Mouse (Mus musculus) midbrain, embryonic 14.5 days (tissue): ENCODE measurements around the gene Plekhg2. TPM values are rescaled to one million over a fixed set of nuclear protein-coding genes. Genes with fewer than 3 reads are reported as not detected.
A peak's percentile ranks its signal among the peaks of the same experiment; 100 is the strongest.

Experiments
- ATAC-seq: fragments of 200-750 bp; cut with Nextera tagmentation; 2 replicates; pipeline ENCODE4 v1.8.0; 2017; ENCODE audit warnings: moderate number of reproducible peaks, moderate library complexity; ENCODE audit not compliant: low FRiP score, low TSS enrichment
- DNase-seq: peaks from one replicate; pipeline ENCODE4 v3.0.0-alpha.2; 2015
- H3K27ac ChIP-seq: fragments of 300-500 bp; sonication (generic); replicated peaks from 2 replicates; pipeline ENCODE4 v1.5.1; 2014; ENCODE audit warnings: mild to moderate bottlenecking, low read depth, low read length, moderate library complexity
- H3K27me3 ChIP-seq: fragments of 300-500 bp; sonication (generic); 2 replicates; pipeline ENCODE4 v1.6.1; 2014; ENCODE audit warnings: low read length, control low read depth, mixed read lengths; ENCODE audit not compliant: control insufficient read depth, insufficient read depth
- H3K36me3 ChIP-seq: fragments of 300-500 bp; sonication (generic); 2 replicates; pipeline ENCODE4 v1.6.1; 2014; ENCODE audit warnings: low read length, control low read depth; ENCODE audit not compliant: control insufficient read depth, insufficient read depth
- H3K4me1 ChIP-seq: fragments of 300-500 bp; sonication (generic); 2 replicates; pipeline ENCODE4 v1.6.1; 2014; ENCODE audit warnings: mild to moderate bottlenecking, antibody characterized with exemption, low read length, control low read depth; ENCODE audit not compliant: control insufficient read depth, insufficient read depth
- H3K4me2 ChIP-seq: fragments of 300-500 bp; sonication (generic); 2 replicates; pipeline ENCODE4 v1.6.1; 2014; ENCODE audit warnings: mild to moderate bottlenecking, low read length, moderate library complexity
- H3K4me3 ChIP-seq: fragments of 300-500 bp; sonication (generic); replicated peaks from 2 replicates; pipeline ENCODE4 v1.5.1; 2014; ENCODE audit warnings: low read depth, low read length
- H3K9ac ChIP-seq: fragments of 300-500 bp; sonication (generic); replicated peaks from 2 replicates; pipeline ENCODE4 v1.6.1; 2014; ENCODE audit warnings: mild to moderate bottlenecking, low read length, moderate library complexity
- H3K9me3 ChIP-seq: fragments of 300-500 bp; sonication (generic); 2 replicates; pipeline ENCODE4 v1.6.1; 2016; ENCODE audit warnings: low read length, control low read depth, mixed read lengths; ENCODE audit not compliant: control insufficient read depth
- WGBS: fragments of 180-500 bp; shearing (Covaris S2); extraction: QIAGEN DNeasy Blood & Tissue Kit; methylation state at CpG from one replicate; pipeline ENCODE4 v1.1.7; 2014; 5-methylcytosine and 5-hydroxymethylcytosine counted together
- polyA plus RNA-seq: library from polyadenylated mRNA; unstranded; fragments of >200 nt; fragmentation: Nextera tagmentation; extraction: Ambion mirVana; gene quantifications from 2 replicates; pipeline ENCODE4 v1.2.1, GENCODE M21; 2014

Gene Plekhg2
- polyA plus RNA-seq, 1 experiment from 2014 or later = 22.9 TPM

DNA sequence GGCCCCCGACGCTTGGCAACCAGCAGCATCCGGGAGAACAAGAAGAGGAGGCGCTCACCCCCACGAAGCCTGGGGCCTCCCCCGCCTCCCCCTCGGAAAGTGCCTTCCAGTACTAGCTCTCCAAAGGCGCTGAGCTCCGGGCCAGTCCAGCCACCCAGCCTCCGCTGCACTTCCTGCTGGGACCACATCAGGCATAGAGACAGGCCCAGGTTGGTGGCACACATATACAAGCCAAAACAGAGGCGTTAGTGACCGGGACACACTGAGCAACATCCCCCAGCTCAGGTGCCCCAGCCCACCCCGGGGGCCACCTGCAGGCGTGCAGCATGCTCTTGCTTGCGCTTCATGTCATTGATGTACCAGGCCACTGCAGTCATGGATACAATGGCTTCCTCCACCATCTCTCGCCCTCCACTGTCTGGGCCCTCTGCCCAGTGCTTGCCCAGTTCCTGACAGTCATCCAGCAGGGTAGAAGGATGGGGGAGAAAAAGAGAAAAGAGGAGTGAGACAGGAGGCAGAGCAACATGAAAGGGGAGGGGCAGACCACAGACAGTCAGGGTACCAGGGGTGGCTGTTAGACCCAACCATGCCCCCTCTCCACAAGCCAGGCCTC, 4.6 kb downstream of the Plekhg2 start:
- peaks cover 43% of the 10 kb centered on the region for H3K36me3 ChIP-seq
- H3K27me3 ChIP-seq = no peaks in the 10 kb centered on the region
- no peak overlapping the region for H3K9ac ChIP-seq
- H3K4me2 ChIP-seq = no peak overlapping the region
- peaks cover 17% of the 10 kb centered on the region; the same call in 1 of the 2 replicates for H3K4me1 ChIP-seq
- no peak overlapping the region for H3K4me3 ChIP-seq
- no peak for DNase-seq
- 91% methylated on average over 16 of the region's 16 CpGs for WGBS
- no peak overlapping the region for H3K27ac ChIP-seq
- no peak for ATAC-seq
- no peaks in the 10 kb centered on the region for H3K9me3 ChIP-seq

DNA sequence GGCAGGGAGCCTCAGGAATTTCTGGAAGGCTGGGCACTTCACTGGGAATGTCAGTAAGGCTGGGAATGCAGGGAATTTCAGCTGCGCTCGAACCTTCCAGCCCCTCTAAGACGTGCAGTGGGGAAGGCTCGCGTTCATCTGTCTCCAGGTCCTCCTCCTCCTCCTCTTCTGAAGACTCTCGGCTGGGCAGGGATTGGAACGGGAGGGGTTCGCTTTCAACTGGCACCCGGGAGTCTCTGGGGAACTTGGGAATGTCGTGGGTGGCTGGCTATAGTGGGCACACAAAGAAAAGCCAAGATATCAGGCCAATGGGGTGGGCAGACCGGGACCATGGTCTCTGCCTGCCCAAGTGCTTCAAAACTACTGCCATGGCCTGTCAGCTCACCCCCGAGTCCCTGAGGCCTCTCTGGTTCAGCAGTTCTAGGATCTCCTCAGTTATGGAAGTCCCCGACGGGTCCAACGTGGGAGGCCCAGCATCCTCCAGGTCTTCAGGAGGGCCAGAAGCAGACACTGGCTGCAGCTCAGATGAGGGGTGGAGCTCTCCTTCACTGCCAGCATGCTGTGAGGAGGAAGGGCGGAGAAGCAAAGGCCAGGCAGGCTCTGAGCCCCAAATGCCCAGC, 9.8 kb downstream of the Plekhg2 start:
- 93% methylated on average over 16 of the region's 16 CpGs for WGBS
- no peak for ATAC-seq
- no peak overlapping the region for H3K9ac ChIP-seq
- peaks cover 60% of the 10 kb centered on the region for H3K36me3 ChIP-seq
- DNase-seq = no peak
- H3K4me3 ChIP-seq = no peak overlapping the region
- no peaks in the 10 kb centered on the region for H3K27me3 ChIP-seq
- no peaks in the 10 kb centered on the region for H3K9me3 ChIP-seq
- no peak overlapping the region for H3K27ac ChIP-seq
- H3K4me1 ChIP-seq = peaks cover 9% of the 10 kb centered on the region; the same call in 1 of the 2 replicates
- H3K4me2 ChIP-seq = no peak overlapping the region

DNA sequence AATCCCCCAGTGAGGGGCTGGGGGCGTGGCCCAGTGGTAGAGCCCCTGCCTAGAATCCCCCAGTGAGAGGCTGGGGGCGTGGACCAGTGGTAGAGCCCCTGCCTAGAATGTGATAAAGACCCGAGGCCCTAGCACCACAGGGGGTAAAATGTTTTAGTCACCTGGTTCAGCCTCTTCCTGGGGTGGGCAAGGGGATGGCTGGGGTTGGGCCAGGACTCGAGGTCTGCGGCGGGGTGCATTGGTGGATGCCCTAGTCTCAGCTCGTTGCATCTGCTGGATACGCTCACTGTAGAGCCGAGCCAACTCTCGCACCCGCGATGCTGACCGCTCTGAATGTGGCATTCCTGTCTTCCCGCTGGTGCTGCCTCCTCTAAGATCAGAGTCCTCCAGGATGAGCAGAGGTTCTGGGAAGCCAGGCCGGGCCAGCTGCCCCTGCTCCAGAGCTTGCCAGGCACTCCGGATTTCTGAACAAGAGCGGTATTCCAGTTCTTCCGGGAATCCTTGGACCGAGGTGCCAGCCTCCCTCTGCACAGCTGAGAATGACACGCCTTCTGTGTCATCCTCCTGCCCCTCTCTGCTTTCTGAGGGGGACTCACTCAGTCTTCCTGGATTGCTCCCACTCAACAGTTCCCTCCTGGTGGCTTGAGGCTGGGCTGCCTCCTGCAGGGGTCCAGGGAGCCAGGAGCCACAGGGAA, 10.6 kb downstream of the Plekhg2 start:
- H3K9ac ChIP-seq = no peak overlapping the region
- H3K9me3 ChIP-seq = no peaks in the 10 kb centered on the region
- peaks cover 9% of the 10 kb centered on the region; the same call in 1 of the 2 replicates for H3K4me1 ChIP-seq
- WGBS = 97% methylated on average over 20 of the region's 20 CpGs
- H3K27me3 ChIP-seq = no peaks in the 10 kb centered on the region
- H3K4me2 ChIP-seq = no peak overlapping the region
- H3K36me3 ChIP-seq = peaks cover 52% of the 10 kb centered on the region
- DNase-seq = no peak
- no peak overlapping the region for H3K4me3 ChIP-seq
- ATAC-seq = no peak
- H3K27ac ChIP-seq = no peak overlapping the region

DNA sequence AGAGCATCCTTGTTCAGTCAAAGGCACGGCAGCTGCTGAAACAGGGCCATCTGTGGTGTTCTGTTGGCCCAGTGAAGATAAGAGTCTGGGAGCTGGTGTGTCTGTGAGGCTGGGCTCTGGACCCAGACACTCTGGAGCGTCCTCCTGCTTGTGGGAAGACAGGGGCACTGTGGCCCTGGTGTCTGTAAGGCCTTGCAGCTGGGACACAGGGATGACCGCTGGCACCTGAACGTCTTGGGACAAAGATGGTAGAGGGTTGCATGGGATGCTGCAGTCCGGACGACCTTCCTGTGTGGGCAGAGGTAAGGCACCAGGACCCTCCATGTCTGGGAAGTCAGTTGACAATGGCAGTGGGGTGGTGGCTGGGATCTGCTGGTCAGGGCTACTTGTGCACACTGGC, 12.1 kb downstream of the Plekhg2 start:
- DNase-seq (no peak), ATAC-seq (no peak)
- Histone ChIP-seq H3K27me3 (no peaks in the 10 kb centered on the region), H3K9me3 (no peaks in the 10 kb centered on the region), H3K4me1 (peaks cover 9% of the 10 kb centered on the region; the same call in 1 of the 2 replicates), H3K9ac (no peak overlapping the region), H3K27ac (no peak overlapping the region), H3K4me3 (no peak overlapping the region), H3K4me2 (no peak overlapping the region), H3K36me3 (peaks cover 46% of the 10 kb centered on the region)
- 95% methylated on average over 6 of the region's 6 CpGs for WGBS

DNA sequence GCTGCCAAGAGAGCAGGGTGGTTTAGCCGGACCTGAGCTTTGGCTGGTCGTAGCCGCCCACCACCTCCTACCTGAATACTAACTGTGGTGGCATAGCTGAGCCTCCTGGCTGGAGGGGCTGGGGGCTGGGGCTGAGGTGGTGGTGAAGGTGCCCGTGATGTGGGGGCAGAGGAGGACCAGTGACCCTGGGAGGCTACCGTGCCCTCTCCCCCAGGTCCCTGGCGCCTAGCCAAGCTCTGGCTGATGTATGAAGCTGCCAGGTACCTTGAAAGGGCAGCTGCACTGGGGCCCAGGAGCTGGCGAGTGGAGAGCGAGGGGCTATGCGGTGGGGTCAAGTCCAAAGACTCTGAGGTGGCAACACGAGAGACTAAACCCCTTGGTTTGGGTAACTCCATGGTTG, 12.5 kb downstream of the Plekhg2 start:
- peaks cover 45% of the 10 kb centered on the region for H3K36me3 ChIP-seq
- no peak for DNase-seq
- no peak for ATAC-seq

DNA sequence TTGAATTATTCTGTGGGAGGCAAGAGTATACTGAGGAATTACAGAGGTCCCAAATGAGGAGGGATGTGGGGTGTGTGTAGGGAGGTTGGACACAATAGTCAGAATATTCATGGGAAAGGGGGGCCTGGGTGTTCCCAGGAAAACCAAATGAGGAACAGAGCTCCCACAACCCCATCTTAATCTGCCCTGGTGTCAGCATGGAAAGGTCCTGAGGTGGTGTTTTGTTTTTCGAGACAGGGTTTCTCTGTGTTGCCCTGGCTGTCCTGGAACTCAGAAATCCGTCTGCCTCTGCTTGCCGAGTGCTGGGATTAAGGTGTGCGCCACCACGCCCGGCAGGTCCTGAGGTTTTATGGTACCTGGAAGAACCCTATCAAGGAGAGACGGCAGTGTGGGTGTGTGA, 14.0 kb downstream of the Plekhg2 start:
- Histone ChIP-seq H3K9ac (peak overlapping the region; percentile 31; the same call in 1 of the 2 replicates), H3K4me1 (peaks cover 9% of the 10 kb centered on the region; the same call in 1 of the 2 replicates), H3K9me3 (no peaks in the 10 kb centered on the region), H3K36me3 (peaks cover 45% of the 10 kb centered on the region), H3K4me3 (no peak overlapping the region), H3K27ac (peak overlapping the region; percentile 32; the same call in 1 of the 2 replicates), H3K27me3 (no peaks in the 10 kb centered on the region), H3K4me2 (no peak overlapping the region)
- WGBS = 51% methylated on average over 7 of the region's 7 CpGs
- ATAC-seq = no peak
- DNase-seq = no peak

More for the DNA sequence above, 12.5 kb downstream of the Plekhg2 start:
- Histone ChIP-seq H3K4me2 (no peak overlapping the region), H3K9me3 (no peaks in the 10 kb centered on the region), H3K9ac (no peak overlapping the region), H3K27me3 (no peaks in the 10 kb centered on the region), H3K4me3 (no peak overlapping the region), H3K4me1 (peaks cover 9% of the 10 kb centered on the region; the same call in 1 of the 2 replicates), H3K27ac (no peak overlapping the region)
- 93% methylated on average over 10 of the region's 10 CpGs for WGBS

DNA sequence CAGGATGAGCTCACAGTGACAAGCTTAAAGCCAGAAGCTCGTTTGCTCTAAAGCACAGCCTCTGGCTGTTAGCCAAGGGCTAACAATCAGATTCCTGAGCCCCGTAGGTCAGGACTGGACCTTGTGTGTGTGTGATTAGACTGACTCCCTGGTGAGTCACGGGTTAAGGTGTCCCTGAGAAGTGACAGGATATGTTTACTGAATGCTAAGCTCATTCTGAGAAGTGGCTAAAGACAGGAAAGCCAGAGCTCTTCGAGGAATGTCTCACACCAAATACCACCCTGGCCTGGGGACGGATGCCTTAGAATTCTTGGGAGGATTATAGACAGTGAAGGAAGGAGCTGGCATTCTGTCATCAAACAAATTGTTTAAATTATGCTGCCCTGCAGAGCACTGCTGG, 14.4 kb downstream of the Plekhg2 start:
- Histone ChIP-seq H3K4me1 (peaks cover 9% of the 10 kb centered on the region; the same call in 1 of the 2 replicates), H3K4me2 (peak overlapping the region; percentile 12; the same call in 1 of the 2 replicates), H3K27me3 (no peaks in the 10 kb centered on the region), H3K9ac (peak overlapping the region; percentile 31; the same call in 1 of the 2 replicates), H3K4me3 (no peak overlapping the region), H3K36me3 (peaks cover 49% of the 10 kb centered on the region), H3K27ac (peak overlapping the region; percentile 32), H3K9me3 (no peaks in the 10 kb centered on the region)
- no peak for ATAC-seq
- WGBS = 2% methylated on average over 5 of the region's 5 CpGs
- peak; percentile 46 for DNase-seq

DNA sequence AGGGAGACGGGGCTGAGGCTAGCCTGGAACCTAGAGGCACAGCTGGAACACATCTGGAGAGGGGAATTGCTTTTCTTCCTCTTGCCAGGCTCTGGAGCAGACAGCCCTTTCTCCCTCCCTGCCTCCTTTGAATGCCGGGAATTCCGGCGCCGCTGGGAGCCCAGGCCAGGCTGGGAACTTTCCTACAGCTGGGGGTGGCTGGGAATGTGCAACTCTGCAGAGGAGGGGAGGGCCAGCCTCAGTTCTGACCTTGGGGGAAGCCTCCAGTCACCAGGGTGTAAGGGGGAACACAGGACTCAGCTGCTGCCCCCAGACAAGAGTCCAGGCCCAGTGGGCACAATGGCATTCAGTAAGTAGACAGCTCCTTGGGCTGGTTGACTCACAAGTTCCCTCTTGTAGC, 15.4 kb downstream of the Plekhg2 start:
- 2% methylated on average over 5 of the region's 5 CpGs for WGBS
- H3K4me1 ChIP-seq = peaks cover 9% of the 10 kb centered on the region; the same call in 1 of the 2 replicates
- no peaks in the 10 kb centered on the region for H3K9me3 ChIP-seq
- H3K36me3 ChIP-seq = peaks cover 45% of the 10 kb centered on the region
- H3K4me3 ChIP-seq = no peak overlapping the region
- ATAC-seq (no peak), DNase-seq (no peak)
- H3K27me3 ChIP-seq = no peaks in the 10 kb centered on the region
- no peak overlapping the region; the same call in 1 of the 2 replicates for H3K27ac ChIP-seq
- no peak overlapping the region for H3K9ac ChIP-seq
- no peak overlapping the region for H3K4me2 ChIP-seq
